Mouse (Mus musculus) heart, embryonic 16.5 days (tissue): ENCODE measurements around the gene Ranbp17. TPM values are rescaled to one million over a fixed set of nuclear protein-coding genes. Genes with fewer than 3 reads are reported as not detected.

Experiments used
- ATAC-seq: fragments of 200-750 bp; cut with Nextera tagmentation; replicated peaks from 2 replicates; pipeline ENCODE4 v1.8.0; 2017; ENCODE audit warnings: moderate number of reproducible peaks; ENCODE audit not compliant: insufficient read depth, low FRiP score; ENCODE audit errors: extremely low read depth
- H3K27ac ChIP-seq: fragments of 300-500 bp; sonication (generic); 2 replicates; pipeline ENCODE4 v1.5.1; 2014; ENCODE audit warnings: mild to moderate bottlenecking, low read length, control low read depth, moderate library complexity
- H3K27me3 ChIP-seq: fragments of 300-500 bp; sonication (generic); 2 replicates; pipeline ENCODE4 v1.6.1; 2014; ENCODE audit warnings: low read length, mixed read lengths; ENCODE audit not compliant: control insufficient read depth, insufficient read depth
- H3K36me3 ChIP-seq: fragments of 300-500 bp; sonication (generic); 2 replicates; pipeline ENCODE4 v1.6.1; 2014; ENCODE audit not compliant: control insufficient read depth, insufficient read depth
- H3K4me1 ChIP-seq: fragments of 300-500 bp; sonication (generic); 2 replicates; pipeline ENCODE4 v1.6.1; 2014; ENCODE audit warnings: low read length, mixed read lengths; ENCODE audit not compliant: control insufficient read depth, insufficient read depth
- H3K4me2 ChIP-seq: fragments of 300-500 bp; sonication (generic); 2 replicates; pipeline ENCODE4 v1.6.1; 2014; ENCODE audit warnings: low read depth, mild to moderate bottlenecking, control low read depth, low read length
- H3K4me3 ChIP-seq: fragments of 300-500 bp; sonication (generic); 2 replicates; pipeline ENCODE4 v1.5.1; 2014; ENCODE audit warnings: mild to moderate bottlenecking, control low read depth, low read length
- H3K9ac ChIP-seq: fragments of 300-500 bp; sonication (generic); 2 replicates; pipeline ENCODE4 v1.6.1; 2014; ENCODE audit warnings: low read length, control low read depth
- H3K9me3 ChIP-seq: fragments of 300-500 bp; sonication (generic); replicated peaks from 2 replicates; pipeline ENCODE4 v1.6.1; 2016; ENCODE audit warnings: low read length; ENCODE audit not compliant: control insufficient read depth
- WGBS: fragments of 180-500 bp; shearing (Covaris S2); extraction: QIAGEN DNeasy Blood & Tissue Kit; methylation state at CpG from one replicate; pipeline ENCODE4 v1.1.7; 2014; 5-methylcytosine and 5-hydroxymethylcytosine counted together
- polyA plus RNA-seq: library from polyadenylated mRNA; unstranded; fragments of >200 nt; fragmentation: Nextera tagmentation; extraction: Ambion mirVana; gene quantifications from 2 replicates; pipeline ENCODE4 v1.2.1, GENCODE M21; 2015

The Ranbp17 gene
- polyA plus RNA-seq, 1 experiment from 2014 or later: 3.1 TPM

GRCm38 (mm10) chr11:33180701-33181116 lies 332.8 kb downstream of the Ranbp17 start:
- WGBS: 2% methylated on average over 18 of the region's 18 CpGs
- H3K9ac ChIP-seq: peak overlapping the region; percentile 18; the same call in 1 of the 2 replicates
- peak overlapping the region; percentile 65 for H3K4me2 ChIP-seq

GRCm38 (mm10) chr11:33179802-33180201 lies 333.7 kb downstream of the Ranbp17 start:
- 71% methylated on average over 1 of the region's 1 CpGs for WGBS
- H3K27ac ChIP-seq: no peak overlapping the region
- no peak overlapping the region for H3K4me2 ChIP-seq
- no peaks in the 10 kb centered on the region for H3K36me3 ChIP-seq
- no peak overlapping the region for H3K9ac ChIP-seq
- peaks cover 3% of the 10 kb centered on the region; the same call in 1 of the 2 replicates for H3K4me1 ChIP-seq
- no peak overlapping the region for H3K4me3 ChIP-seq
- no peak for ATAC-seq
- H3K9me3 ChIP-seq: no peaks in the 10 kb centered on the region
- peaks cover 33% of the 10 kb centered on the region for H3K27me3 ChIP-seq

More at GRCm38 (mm10) chr11:33180701-33181116, 332.8 kb downstream of the Ranbp17 start:
- Histone ChIP-seq H3K27ac (no peak overlapping the region), H3K4me1 (peaks cover 3% of the 10 kb centered on the region; the same call in 1 of the 2 replicates), H3K9me3 (no peaks in the 10 kb centered on the region), H3K4me3 (peak overlapping the region; percentile 34), H3K27me3 (peaks cover 28% of the 10 kb centered on the region), H3K36me3 (no peaks in the 10 kb centered on the region)
- no peak for ATAC-seq

GRCm38 (mm10) chr11:33176525-33177245 lies 336.9 kb downstream of the Ranbp17 start:
- no peak overlapping the region for H3K9ac ChIP-seq
- ATAC-seq: no peak
- 32% methylated on average over 20 of the region's 20 CpGs for WGBS
- H3K4me2 ChIP-seq: no peak overlapping the region
- H3K9me3 ChIP-seq: no peaks in the 10 kb centered on the region
- H3K36me3 ChIP-seq: no peaks in the 10 kb centered on the region
- peaks cover 3% of the 10 kb centered on the region; the same call in 1 of the 2 replicates for H3K4me1 ChIP-seq
- no peak overlapping the region for H3K27ac ChIP-seq
- H3K4me3 ChIP-seq: no peak overlapping the region
- peaks cover 33% of the 10 kb centered on the region for H3K27me3 ChIP-seq

GRCm38 (mm10) chr11:33175768-33176167 lies 337.8 kb downstream of the Ranbp17 start:
- WGBS: 54% methylated on average over 3 of the region's 3 CpGs
- Histone ChIP-seq H3K27me3 (peaks cover 35% of the 10 kb centered on the region), H3K4me1 (peaks cover 3% of the 10 kb centered on the region; the same call in 1 of the 2 replicates), H3K4me2 (no peak overlapping the region), H3K9me3 (no peaks in the 10 kb centered on the region), H3K27ac (no peak overlapping the region), H3K4me3 (no peak overlapping the region), H3K36me3 (no peaks in the 10 kb centered on the region), H3K9ac (no peak overlapping the region)
- no peak for ATAC-seq

GRCm38 (mm10) chr11:33170489-33170888 lies 343.1 kb downstream of the Ranbp17 start:
- Histone ChIP-seq H3K9me3 (no peaks in the 10 kb centered on the region), H3K4me2 (no peak overlapping the region), H3K36me3 (no peaks in the 10 kb centered on the region), H3K4me3 (no peak overlapping the region), H3K27ac (no peak overlapping the region), H3K9ac (no peak overlapping the region), H3K4me1 (no peaks in the 10 kb centered on the region), H3K27me3 (peaks cover 10% of the 10 kb centered on the region)
- 13% methylated on average over 9 of the region's 9 CpGs for WGBS
- ATAC-seq: no peak

GRCm38 (mm10) chr11:33162998-33163506 lies 350.5 kb downstream of the Ranbp17 start, which contains the start of gene Npm1:
TSS of gene Npm1 (minus strand) at chr11:33163206.
- peaks cover 18% of the 10 kb centered on the region for H3K36me3 ChIP-seq
- H3K9ac ChIP-seq: peak within 1 kb of the TSS; percentile 85
- H3K9me3 ChIP-seq: no peaks in the 10 kb centered on the region
- H3K4me3 ChIP-seq: peak within 1 kb of the TSS; percentile 91
- peak; percentile 97 for ATAC-seq
- no peaks in the 10 kb centered on the region for H3K27me3 ChIP-seq
- H3K4me1 ChIP-seq: peaks cover 15% of the 10 kb centered on the region
- WGBS: 3% methylated on average over 49 of the region's 49 CpGs
- peak within 1 kb of the TSS; percentile 90 for H3K4me2 ChIP-seq
- peak within 1 kb of the TSS; percentile 89 for H3K27ac ChIP-seq

- 3% methylated on average over 53 of the region's 53 CpGs for WGBS
- Histone ChIP-seq H3K27me3 (no peaks in the 10 kb centered on the region), H3K4me2 (peak overlapping the region; percentile 90), H3K4me3 (peak overlapping the region; percentile 91), H3K4me1 (peaks cover 15% of the 10 kb centered on the region), H3K9me3 (no peaks in the 10 kb centered on the region), H3K27ac (peak overlapping the region; percentile 86), H3K9ac (peak overlapping the region; percentile 85), H3K36me3 (peaks cover 23% of the 10 kb centered on the region)
- peak; percentile 42 for ATAC-seq
Measured at GRCm38 (mm10) chr11:33162211-33162997, 351.1 kb downstream of the Ranbp17 start.
